Mouse (Mus musculus): ENCODE data around the gene Hoxb5. TPM values are rescaled to one million over a fixed set of nuclear protein-coding genes. Genes with fewer than 3 reads are reported as not detected.

The Hoxb5 gene
- total RNA-seq, 2 experiments from 2014 or later: not detected

- intact Hi-C loops (cut with DNase I): loop anchor here (10.0 kb wide), 1 partner anchor 308 kb away; the partner anchor contains the start of gene Igf2bp1
- no peak for DNase-seq (ENCODE audit: low spot score in 2 of 2)
These were observed 10.0 kb downstream of the Hoxb5 start for GRCm38 (mm10) chr11:96313134-96313533.

DNA sequence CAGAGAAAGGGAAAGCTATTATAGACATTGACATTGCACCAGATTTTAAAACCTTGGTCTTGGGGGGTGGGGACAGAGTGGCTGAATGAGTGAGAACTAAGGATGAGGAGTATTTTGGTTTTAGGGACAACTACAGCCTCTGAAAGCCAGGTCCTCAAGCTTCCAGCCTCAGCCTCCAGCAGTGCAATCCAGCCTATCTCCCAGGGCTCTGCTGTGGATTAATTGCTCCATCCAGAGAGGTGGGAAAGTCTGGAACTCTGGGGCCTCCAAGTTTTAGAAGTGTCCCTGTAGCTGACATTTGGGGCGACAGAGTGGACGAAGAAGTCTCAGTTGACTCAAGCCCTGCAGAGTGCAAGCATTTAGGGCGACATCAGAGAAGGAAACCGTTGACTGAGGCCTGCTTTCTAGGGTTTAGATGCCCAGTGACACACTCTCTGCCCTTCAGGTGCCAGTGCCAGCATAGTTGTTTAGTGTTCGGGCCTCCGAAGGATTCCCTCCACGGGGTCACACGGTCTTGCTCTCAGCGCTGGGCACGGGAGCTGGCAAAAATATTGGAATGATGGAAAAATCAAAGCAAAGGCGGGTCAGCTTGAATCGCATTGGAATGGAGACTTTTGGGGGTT is 10.8 kb downstream of the Hoxb5 start:
- intact Hi-C loops (cut with DNase I): loop anchor here (10.0 kb wide), 1 partner anchor 309 kb away; the partner anchor contains the start of gene Igf2bp1
- no peak for DNase-seq (ENCODE audit: low spot score in 2 of 2)

- intact Hi-C loops (cut with DNase I): loop anchor here (10.0 kb wide), 1 partner anchor 310 kb away; the partner anchor contains the start of gene Igf2bp1
- DNase-seq (ENCODE audit: low spot score in 2 of 2): no peak
These were observed 11.7 kb downstream of the Hoxb5 start for GRCm38 (mm10) chr11:96314671-96315343.

DNA sequence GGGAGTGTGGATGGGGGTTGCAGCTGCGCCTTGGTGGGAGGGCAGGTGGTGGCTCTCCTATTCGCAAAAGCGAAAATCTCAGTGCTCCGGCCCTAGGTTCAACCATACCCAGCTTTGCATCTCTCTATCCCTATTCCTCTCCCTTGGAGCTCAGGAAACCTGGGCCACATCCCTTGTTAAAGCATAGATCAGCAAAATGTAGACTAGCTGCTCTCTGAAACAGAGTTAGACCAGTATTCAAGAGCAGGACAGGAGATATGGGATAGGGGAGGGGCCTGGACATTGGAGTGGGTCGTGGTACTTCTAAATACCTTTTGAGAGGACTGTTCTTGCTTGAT is 12.2 kb downstream of the Hoxb5 start:
- intact Hi-C loops (cut with DNase I): loop anchor here (10.0 kb wide), 1 partner anchor 311 kb away; the partner anchor contains the start of gene Igf2bp1
- DNase-seq (ENCODE audit: low spot score in 2 of 2): no peak

DNA sequence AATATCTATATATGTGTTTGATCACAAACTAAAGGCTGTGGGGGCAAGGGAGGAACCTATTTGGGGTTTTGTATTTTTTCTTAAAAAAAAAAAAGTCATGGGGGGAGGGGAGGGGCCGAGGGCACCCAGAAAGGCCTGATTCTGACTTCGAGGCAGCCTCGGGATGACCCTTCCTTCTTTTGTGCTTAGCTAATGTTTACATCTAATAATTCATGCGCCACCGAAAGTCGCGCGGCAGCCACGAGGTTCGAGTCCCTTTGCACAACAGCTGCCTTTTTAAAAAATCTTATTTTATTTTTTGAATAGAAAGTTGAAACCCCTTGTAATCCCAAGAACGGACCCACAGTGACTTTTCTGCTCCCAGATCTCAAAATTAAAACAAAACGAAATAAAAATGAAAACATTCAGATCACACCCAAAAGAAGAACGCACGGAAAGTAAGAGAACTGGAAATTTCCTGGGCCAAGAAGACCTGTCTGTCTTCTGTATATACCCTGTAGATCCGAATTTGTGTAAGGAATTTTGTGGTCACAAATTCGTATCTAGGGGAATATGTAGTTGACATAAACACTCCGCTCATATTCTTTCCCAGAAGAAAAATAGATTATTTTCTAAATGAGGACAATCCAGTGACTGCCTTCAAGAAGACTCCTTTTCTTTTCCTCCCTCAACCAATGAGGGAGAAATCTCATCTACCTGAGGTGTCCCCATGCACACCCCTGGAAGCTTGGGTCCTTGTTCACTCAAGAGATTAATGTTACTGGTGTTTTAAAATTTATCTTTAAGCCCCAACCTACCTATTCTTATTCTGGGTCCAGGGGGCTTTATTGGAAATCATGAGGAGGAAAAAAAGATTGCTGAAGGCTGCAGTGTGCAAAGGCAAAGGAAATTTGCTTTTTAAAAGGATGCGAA is 13.8 kb downstream of the Hoxb5 start:
- no peak for DNase-seq (ENCODE audit: low spot score in 2 of 2)
- intact Hi-C loops (cut with DNase I): loop anchor here (10.0 kb wide), 1 partner anchor 312 kb away; the partner anchor contains the start of gene Igf2bp1

DNA sequence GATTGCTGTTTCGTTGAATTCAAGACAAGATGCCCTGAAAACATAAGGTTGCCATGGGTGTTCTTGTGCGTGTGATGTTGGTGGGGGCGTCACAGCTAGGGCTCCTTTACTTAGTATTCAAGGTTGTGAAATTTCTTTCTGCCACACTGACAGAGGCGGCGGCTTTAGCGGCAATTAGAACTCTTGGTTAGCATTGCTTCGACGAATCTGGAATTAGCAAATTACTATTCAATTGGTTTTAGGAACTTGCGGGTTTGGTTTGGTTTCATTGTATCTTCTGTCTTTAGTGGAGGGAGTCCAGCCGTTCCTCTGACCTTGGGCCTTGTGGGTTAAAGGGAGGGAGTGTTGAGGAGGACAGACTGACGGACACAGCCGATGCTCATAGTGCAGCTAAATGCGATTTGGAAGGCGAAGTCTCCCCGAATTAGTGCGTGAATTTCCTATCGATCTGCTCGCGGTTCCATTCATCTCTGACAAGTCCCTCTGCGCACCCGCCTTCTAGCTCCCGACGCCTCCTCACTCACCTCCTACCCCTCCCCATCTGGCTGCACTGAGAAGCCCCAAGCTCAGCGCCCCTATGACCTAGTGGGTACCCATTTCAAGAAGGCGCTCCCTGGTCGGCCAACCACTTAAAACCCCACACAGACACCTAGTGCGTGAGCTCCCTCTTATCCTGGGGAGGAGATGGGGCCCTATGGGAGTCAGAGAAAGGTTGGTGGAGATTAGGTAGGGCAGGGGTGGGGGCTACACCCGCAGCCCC is 14.7 kb downstream of the Hoxb5 start, which contains the start of gene Hoxb4:
TSS of gene Hoxb4 (plus strand) at position 660 of the 760 bp plus-strand sequence.
- no peak for DNase-seq (ENCODE audit: low spot score in 2 of 2)
- intact Hi-C loops (cut with DNase I): loop anchor here (10.0 kb wide), 1 partner anchor 313 kb away; the partner anchor contains the start of gene Igf2bp1

DNA sequence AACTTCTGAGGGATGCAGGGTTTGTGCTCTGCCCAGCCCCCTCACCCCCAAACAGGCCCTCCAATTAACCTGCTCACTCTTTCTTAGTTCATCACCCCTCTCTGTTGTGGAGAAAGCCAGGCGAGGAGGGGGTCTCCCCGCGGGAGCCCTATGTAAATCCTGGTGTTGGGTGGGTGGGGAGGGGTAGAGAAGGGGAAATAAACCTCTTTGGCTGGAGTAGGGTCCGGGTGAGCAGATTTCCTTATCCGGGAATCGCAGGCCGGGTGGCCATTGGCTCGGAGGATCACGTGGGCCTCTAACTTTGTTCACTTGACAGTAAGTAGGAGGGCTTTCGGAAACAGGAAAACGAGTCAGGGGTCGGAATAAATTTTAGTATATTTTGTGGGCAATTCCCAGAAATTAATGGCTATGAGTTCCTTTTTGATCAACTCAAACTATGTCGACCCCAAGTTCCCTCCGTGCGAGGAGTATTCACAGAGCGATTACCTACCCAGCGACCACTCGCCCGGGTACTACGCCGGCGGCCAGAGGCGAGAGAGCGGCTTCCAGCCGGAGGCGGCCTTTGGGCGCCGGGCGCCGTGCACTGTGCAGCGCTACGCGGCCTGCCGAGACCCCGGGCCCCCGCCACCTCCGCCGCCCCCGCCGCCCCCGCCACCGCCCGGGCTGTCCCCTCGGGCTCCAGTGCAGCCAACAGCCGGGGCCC is 15.4 kb downstream of the Hoxb5 start:
- no peak for DNase-seq (ENCODE audit: low spot score in 2 of 2)
- intact Hi-C loops (cut with DNase I): loop anchor here (10.0 kb wide), 1 partner anchor 314 kb away; the partner anchor contains the start of gene Igf2bp1

- intact Hi-C loops (cut with DNase I): loop anchor here (10.0 kb wide), 1 partner anchor 314 kb away; the partner anchor contains the start of gene Igf2bp1
- no peak for DNase-seq (ENCODE audit: low spot score in 2 of 2)
These were observed 16.2 kb downstream of the Hoxb5 start for GRCm38 (mm10) chr11:96319071-96319902.

DNA sequence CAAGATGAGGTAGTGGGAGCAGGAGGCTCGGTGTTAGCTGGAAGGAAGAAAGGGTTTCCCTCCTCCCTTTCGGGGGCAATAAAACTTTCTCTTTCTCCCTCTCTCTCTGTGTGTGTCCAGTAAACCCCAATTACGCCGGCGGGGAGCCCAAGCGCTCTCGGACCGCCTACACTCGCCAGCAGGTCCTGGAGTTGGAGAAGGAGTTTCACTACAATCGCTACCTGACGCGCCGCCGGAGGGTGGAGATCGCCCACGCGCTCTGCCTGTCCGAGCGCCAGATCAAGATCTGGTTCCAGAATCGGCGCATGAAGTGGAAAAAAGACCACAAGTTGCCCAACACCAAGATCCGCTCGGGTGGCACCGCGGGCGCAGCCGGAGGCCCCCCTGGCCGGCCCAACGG is 16.8 kb downstream of the Hoxb5 start:
- intact Hi-C loops (cut with DNase I): loop anchor here (10.0 kb wide), 1 partner anchor 315 kb away; the partner anchor contains the start of gene Igf2bp1
- no peak for DNase-seq (ENCODE audit: low spot score in 2 of 2)

- no peak for DNase-seq (ENCODE audit: low spot score in 2 of 2)
- intact Hi-C loops (cut with DNase I): no loop called here
These were observed 17.6 kb downstream of the Hoxb5 start for GRCm38 (mm10) chr11:96320688-96321087.

GRCm38 (mm10) chr11:96321846-96322245 is 18.7 kb downstream of the Hoxb5 start:
- intact Hi-C loops (cut with DNase I): no loop called here

GRCm38 (mm10) chr11:96322738-96323137 is 19.6 kb downstream of the Hoxb5 start:
- intact Hi-C loops (cut with DNase I): no loop called here
- DNase-seq (ENCODE audit: low spot score in 2 of 2): no peak

More at GRCm38 (mm10) chr11:96321846-96322245, 18.7 kb downstream of the Hoxb5 start:
- DNase-seq (ENCODE audit: low spot score in 2 of 2): no peak

GRCm38 (mm10) chr11:96323154-96323553 is 20.0 kb downstream of the Hoxb5 start, which contains the start of gene Hoxb3:
TSS of gene Hoxb3 (plus strand) at chr11:96323326.
- intact Hi-C loops (cut with DNase I): no loop called here
- DNase-seq (ENCODE audit: low spot score in 2 of 2): no peak

GRCm38 (mm10) chr11:96324125-96324524 is 21.0 kb downstream of the Hoxb5 start:
- intact Hi-C loops (cut with DNase I): no loop called here
- no peak for DNase-seq (ENCODE audit: low spot score in 2 of 2)

GRCm38 (mm10) chr11:96324965-96325364 is 21.8 kb downstream of the Hoxb5 start:
- intact Hi-C loops (cut with DNase I): no loop called here
- no peak for DNase-seq (ENCODE audit: low spot score in 2 of 2)

GRCm38 (mm10) chr11:96325747-96326212 is 22.6 kb downstream of the Hoxb5 start:
- no peak for DNase-seq (ENCODE audit: low spot score in 2 of 2)
- intact Hi-C loops (cut with DNase I): no loop called here

GRCm38 (mm10) chr11:96326705-96327104 is 23.6 kb downstream of the Hoxb5 start:
- intact Hi-C loops (cut with DNase I): no loop called here
- DNase-seq (ENCODE audit: low spot score in 2 of 2): no peak
